Mouse (Mus musculus): ENCODE measurements at regions not wholly inside any gene's neighbourhood (a gene's known extent, or its start where the extent isn't known, plus 50 kb on each side); places are given as distances from the start of the nearest gene placed in this dataset.

GRCm38 (mm10) chr12:42179947-42180669 lies 693.9 kb upstream of the Lrrn3 start:
- TF ChIP-seq TCF12 (IDR thresholded peaks at IDR 0.05; ENCODE audit: low read depth, low read length) (no peak), CTCF (IDR thresholded peaks at IDR 0.05 in 2 of 3, conservative IDR thresholded peaks at IDR 0.05 in 1 of 3; ENCODE audit: control insufficient read depth in 1 of 3, insufficient read depth in 1 of 3, low read depth in 2 of 3, low read length in 3 of 3, poor library complexity in 1 of 3, severe bottlenecking in 1 of 3) (no peak), MAFK (IDR thresholded peaks at IDR 0.05; ENCODE audit: borderline replicate concordance, low read depth, low read length) (no peak), E2F4 (IDR thresholded peaks at IDR 0.05; ENCODE audit: borderline replicate concordance, low read depth, low read length) (no peak), POLR2A (IDR thresholded peaks at IDR 0.05; ENCODE audit: control insufficient read depth in 1 of 2, insufficient read depth in 1 of 2, low read depth in 1 of 2, low read length in 2 of 2, poor library complexity in 1 of 2) (no peak), ZNF384 (IDR thresholded peaks at IDR 0.05; ENCODE audit: low read depth, low read length) (no peak), EP300 (IDR thresholded peaks at IDR 0.05; ENCODE audit: low read depth in 1 of 2, low read length in 2 of 2) (no peak), JUND (IDR thresholded peaks at IDR 0.05; ENCODE audit: low read depth, low read length) (no peak), GATA1 (IDR thresholded peaks at IDR 0.05; ENCODE audit: low read depth, low read length) (no peak), CHD2 (IDR thresholded peaks at IDR 0.05; ENCODE audit: low read length) (no peak)
